Mouse (Mus musculus): Measurements from ENCODE around the gene Ece1. TPM values are rescaled to one million over a fixed set of nuclear protein-coding genes. Genes with fewer than 3 reads are reported as not detected.

The Ece1 gene
- polyA plus RNA-seq, 1 experiment from 2014 or later = 77.4 TPM

DNA sequence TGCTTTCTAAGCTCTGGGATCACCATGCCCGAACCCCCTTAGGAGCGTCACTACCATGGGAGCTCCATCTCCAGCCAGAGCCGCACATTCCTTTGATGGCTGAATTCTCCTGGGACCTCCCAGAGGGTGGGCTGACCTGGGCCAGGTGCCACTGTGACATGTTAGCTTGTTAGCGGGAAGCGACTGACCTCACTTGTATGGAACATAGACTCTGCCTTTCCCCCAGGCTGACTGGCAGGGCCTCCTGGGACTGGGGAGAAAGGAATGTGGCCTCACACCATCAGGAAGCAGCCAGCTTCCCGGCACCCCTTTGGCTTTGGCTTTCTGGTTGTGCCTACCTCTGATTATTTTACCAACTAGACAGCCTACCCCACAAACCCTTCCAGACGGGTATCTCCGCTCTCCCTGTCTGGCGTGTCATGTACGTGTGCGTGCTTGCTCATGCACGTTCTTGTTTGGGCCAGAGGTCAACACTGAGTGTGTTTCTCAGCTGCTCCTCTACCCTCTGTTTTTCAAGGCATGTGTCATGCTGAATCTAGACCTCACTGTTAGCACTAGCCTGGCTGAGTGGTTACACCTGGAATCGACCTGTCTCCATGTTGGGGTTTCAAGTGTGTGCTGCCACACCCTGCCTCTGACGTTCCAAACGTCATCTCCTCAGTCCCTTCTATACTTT lies 67.4 kb downstream of the Ece1 start:
- Histone ChIP-seq H3K27me3 (replicated peaks) (no peaks in the 10 kb centered on the region), H3K9me3 (no peaks in the 10 kb centered on the region), H3K9ac (no peak overlapping the region), H3K27ac (replicated peaks) (peak overlapping the region; percentile 91), H3K4me1 (peaks cover 89% of the 10 kb centered on the region), H3K36me3 (peaks cover 42% of the 10 kb centered on the region), H3K4me3 (no peak overlapping the region), H3K4me2 (no peak overlapping the region)
- ATAC-seq (ENCODE audit: extremely low read depth, insufficient number of reproducible peaks, low FRiP score, low TSS enrichment) = no peak
- 55% methylated on average over 15 of the region's 15 CpGs for WGBS

GRCm38 (mm10) chr4:137930500-137931008 lies 68.5 kb downstream of the Ece1 start:
- H3K4me3 ChIP-seq = peak overlapping the region; percentile 14
- no peaks in the 10 kb centered on the region for H3K27me3 ChIP-seq (replicated peaks)
- no peaks in the 10 kb centered on the region for H3K9me3 ChIP-seq
- 18% methylated on average over 9 of the region's 9 CpGs for WGBS
- peak overlapping the region; percentile 53 for H3K4me2 ChIP-seq
- peaks cover 79% of the 10 kb centered on the region for H3K4me1 ChIP-seq
- H3K9ac ChIP-seq = peak overlapping the region; percentile 61; the same call in 1 of the 2 replicates
- no peak for ATAC-seq (ENCODE audit: extremely low read depth, insufficient number of reproducible peaks, low FRiP score, low TSS enrichment)
- peak overlapping the region; percentile 91 for H3K27ac ChIP-seq (replicated peaks)
- H3K36me3 ChIP-seq = peaks cover 52% of the 10 kb centered on the region

GRCm38 (mm10) chr4:137931009-137931757 lies 69.1 kb downstream of the Ece1 start:
- H3K4me2 ChIP-seq = peak overlapping the region; percentile 53
- peaks cover 53% of the 10 kb centered on the region for H3K36me3 ChIP-seq
- H3K27ac ChIP-seq (replicated peaks) = peak overlapping the region; percentile 91
- 4% methylated on average over 18 of the region's 18 CpGs for WGBS
- H3K4me1 ChIP-seq = peaks cover 72% of the 10 kb centered on the region
- no peaks in the 10 kb centered on the region for H3K9me3 ChIP-seq
- H3K4me3 ChIP-seq = peak overlapping the region; percentile 14
- H3K9ac ChIP-seq = peak overlapping the region; percentile 61; the same call in 1 of the 2 replicates
- peak; percentile 79 for ATAC-seq (ENCODE audit: extremely low read depth, insufficient number of reproducible peaks, low FRiP score, low TSS enrichment)
- no peaks in the 10 kb centered on the region for H3K27me3 ChIP-seq (replicated peaks)

- 56% methylated on average over 6 of the region's 6 CpGs for WGBS
- ATAC-seq (ENCODE audit: extremely low read depth, insufficient number of reproducible peaks, low FRiP score, low TSS enrichment) = no peak
- Histone ChIP-seq H3K4me1 (peaks cover 58% of the 10 kb centered on the region), H3K36me3 (peaks cover 59% of the 10 kb centered on the region), H3K27ac (replicated peaks) (peak overlapping the region; percentile 91), H3K27me3 (replicated peaks) (no peaks in the 10 kb centered on the region), H3K9me3 (no peaks in the 10 kb centered on the region), H3K9ac (0 out of 2 replicates have a peak overlapping the region, but pooled peaks have one; percentile 24), H3K4me2 (no peak overlapping the region), H3K4me3 (no peak overlapping the region)
Measured at GRCm38 (mm10) chr4:137932554-137933178, 70.6 kb downstream of the Ece1 start.

DNA sequence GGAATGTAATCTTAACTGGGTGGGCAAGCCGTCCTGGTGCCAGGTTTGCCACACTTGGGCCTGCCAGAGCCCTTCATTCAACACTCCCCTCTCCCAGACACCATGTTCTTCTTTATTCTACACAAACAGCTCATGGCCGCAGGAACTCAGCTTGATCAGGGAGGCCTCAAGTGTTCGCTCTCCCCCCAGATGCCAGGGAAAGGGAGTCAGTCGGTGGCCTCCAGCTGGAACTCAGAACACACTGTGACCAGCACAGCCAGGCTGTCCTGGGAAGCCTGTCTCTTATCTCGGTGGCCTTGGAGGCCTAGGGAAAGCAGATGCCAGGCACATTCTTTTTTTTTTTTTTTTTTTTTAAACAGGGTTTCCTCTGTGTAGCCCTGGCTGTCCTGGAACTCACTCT lies 71.3 kb downstream of the Ece1 start:
- H3K9ac ChIP-seq = no peak overlapping the region
- peaks cover 51% of the 10 kb centered on the region for H3K4me1 ChIP-seq
- peak overlapping the region; percentile 24 for H3K27ac ChIP-seq (replicated peaks)
- H3K36me3 ChIP-seq = peaks cover 59% of the 10 kb centered on the region
- no peaks in the 10 kb centered on the region for H3K9me3 ChIP-seq
- WGBS = 35% methylated on average over 5 of the region's 5 CpGs
- no peak for ATAC-seq (ENCODE audit: extremely low read depth, insufficient number of reproducible peaks, low FRiP score, low TSS enrichment)
- no peaks in the 10 kb centered on the region for H3K27me3 ChIP-seq (replicated peaks)
- H3K4me3 ChIP-seq = no peak overlapping the region
- no peak overlapping the region for H3K4me2 ChIP-seq

DNA sequence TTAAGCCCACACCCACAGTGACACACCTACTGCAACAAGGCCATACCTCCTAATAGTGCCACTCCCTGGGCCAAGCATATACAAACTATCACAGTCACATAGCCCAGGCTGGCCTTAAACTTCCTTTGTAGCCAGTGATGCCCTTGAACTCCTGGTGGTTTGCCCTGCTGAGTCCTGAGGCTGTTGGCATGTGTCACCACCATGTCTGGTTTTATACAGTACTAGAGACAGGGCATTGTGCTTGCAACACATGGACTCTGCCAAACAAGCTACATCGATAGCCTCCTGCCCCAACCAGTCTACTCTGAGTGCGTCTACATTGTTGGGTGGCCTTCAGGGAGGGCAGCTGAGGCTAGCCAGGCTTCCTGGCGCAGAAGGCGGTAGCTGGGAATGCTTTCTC lies 74.1 kb downstream of the Ece1 start:
- Histone ChIP-seq H3K27me3 (replicated peaks) (no peaks in the 10 kb centered on the region), H3K27ac (replicated peaks) (no peak overlapping the region), H3K36me3 (peaks cover 81% of the 10 kb centered on the region), H3K9me3 (no peaks in the 10 kb centered on the region), H3K4me2 (no peak overlapping the region), H3K4me3 (no peak overlapping the region), H3K4me1 (peaks cover 23% of the 10 kb centered on the region), H3K9ac (no peak overlapping the region)
- 81% methylated on average over 4 of the region's 4 CpGs for WGBS
- ATAC-seq (ENCODE audit: extremely low read depth, insufficient number of reproducible peaks, low FRiP score, low TSS enrichment) = no peak

- Histone ChIP-seq H3K4me3 (no peak overlapping the region), H3K9ac (no peak overlapping the region), H3K36me3 (peaks cover 89% of the 10 kb centered on the region), H3K27ac (replicated peaks) (no peak overlapping the region), H3K4me2 (no peak overlapping the region), H3K9me3 (no peaks in the 10 kb centered on the region), H3K27me3 (replicated peaks) (no peaks in the 10 kb centered on the region), H3K4me1 (peaks cover 6% of the 10 kb centered on the region; the same call in 1 of the 2 replicates)
- WGBS = 86% methylated on average over 10 of the region's 10 CpGs
- ATAC-seq (ENCODE audit: extremely low read depth, insufficient number of reproducible peaks, low FRiP score, low TSS enrichment) = no peak
Measured at GRCm38 (mm10) chr4:137940061-137940460, 78.0 kb downstream of the Ece1 start.

DNA sequence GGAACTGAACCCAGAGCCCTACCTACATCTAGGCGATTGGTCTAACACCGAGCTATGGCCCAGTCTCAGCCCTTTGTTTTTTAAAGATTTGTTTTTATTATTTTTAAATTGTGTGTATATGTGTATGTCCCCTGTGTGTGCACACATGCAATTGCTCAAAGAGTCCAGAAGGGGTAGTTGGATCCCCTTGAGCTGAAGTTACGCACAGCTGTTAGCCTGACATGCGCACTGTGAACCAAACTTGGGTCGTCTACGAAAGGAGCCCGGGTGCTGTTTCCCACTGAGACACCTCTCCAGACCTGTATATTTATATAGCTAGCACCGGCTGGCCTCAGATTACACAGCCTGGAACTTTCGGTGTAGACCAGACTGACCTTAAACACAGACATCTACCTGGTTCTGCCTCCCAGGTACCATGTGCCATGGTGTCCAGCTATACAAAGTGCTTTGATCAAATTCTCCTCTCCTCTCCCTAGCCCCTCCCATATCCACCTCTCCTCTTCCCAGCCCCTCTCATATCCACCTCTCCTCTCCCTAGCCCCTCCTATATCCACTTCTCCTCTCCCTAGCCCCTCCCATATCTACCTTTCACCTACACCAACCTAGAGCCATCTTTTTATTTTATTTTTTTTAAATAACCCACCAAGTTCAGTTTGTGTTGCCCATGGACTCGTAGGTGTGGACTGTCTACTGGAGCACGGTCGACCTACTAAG lies 79.3 kb downstream of the Ece1 start:
- H3K36me3 ChIP-seq = peaks cover 91% of the 10 kb centered on the region
- H3K9me3 ChIP-seq = no peaks in the 10 kb centered on the region
- H3K4me2 ChIP-seq = no peak overlapping the region
- 89% methylated on average over 12 of the region's 12 CpGs for WGBS
- no peak overlapping the region for H3K9ac ChIP-seq
- no peak for ATAC-seq (ENCODE audit: extremely low read depth, insufficient number of reproducible peaks, low FRiP score, low TSS enrichment)
- no peak overlapping the region for H3K27ac ChIP-seq (replicated peaks)
- no peak overlapping the region for H3K4me3 ChIP-seq
- H3K4me1 ChIP-seq = peaks cover 6% of the 10 kb centered on the region; the same call in 1 of the 2 replicates
- no peaks in the 10 kb centered on the region for H3K27me3 ChIP-seq (replicated peaks)

DNA sequence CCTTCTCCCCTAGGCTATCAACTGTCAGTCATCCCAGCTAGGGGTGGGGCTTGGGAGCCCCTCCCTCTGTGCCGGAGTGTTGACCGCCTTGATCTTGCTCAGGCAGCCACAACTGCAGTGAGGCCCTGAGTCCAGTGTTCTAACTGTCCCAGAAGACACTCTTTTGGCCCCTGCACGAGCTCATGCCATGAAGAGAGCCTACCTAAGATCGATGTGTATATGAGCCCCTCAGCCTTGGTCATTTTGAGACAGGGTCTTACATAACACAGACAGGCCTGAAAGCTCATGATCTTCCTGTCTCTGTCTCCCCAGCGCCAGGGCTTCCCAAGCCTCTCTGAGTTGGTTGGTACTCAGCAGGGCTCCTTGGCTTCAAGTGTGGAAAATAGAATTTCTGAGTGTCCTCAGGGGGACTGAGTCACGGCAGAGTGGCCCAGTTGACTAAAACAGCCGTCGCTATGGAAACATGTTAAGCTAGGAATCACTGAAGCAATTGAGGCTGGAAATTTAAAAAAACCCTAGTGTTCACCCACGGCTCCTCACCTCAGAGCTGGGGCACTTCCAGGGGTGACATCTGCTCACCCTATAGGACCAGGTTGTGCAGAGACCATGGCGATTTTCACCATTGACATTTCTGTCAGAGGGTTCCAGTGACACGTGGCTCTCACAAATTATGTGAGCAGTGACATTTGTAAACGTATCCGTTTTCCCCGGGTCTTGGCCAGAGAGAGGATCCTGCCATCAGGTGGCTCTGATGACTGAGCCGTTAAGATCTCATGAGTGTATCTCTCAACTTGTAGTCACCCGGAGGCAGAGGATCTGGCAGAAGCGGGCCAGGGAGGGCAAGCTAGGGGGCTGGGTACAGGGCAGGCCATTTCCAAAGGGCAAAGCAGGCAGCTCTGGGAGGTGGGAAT lies 80.1 kb downstream of the Ece1 start:
- Histone ChIP-seq H3K4me3 (no peak overlapping the region), H3K9ac (no peak overlapping the region), H3K27ac (replicated peaks) (no peak overlapping the region), H3K27me3 (replicated peaks) (no peaks in the 10 kb centered on the region), H3K4me1 (peaks cover 6% of the 10 kb centered on the region; the same call in 1 of the 2 replicates), H3K36me3 (peaks cover 91% of the 10 kb centered on the region), H3K9me3 (no peaks in the 10 kb centered on the region), H3K4me2 (no peak overlapping the region)
- WGBS = 65% methylated on average over 17 of the region's 17 CpGs
- no peak for ATAC-seq (ENCODE audit: extremely low read depth, insufficient number of reproducible peaks, low FRiP score, low TSS enrichment)

DNA sequence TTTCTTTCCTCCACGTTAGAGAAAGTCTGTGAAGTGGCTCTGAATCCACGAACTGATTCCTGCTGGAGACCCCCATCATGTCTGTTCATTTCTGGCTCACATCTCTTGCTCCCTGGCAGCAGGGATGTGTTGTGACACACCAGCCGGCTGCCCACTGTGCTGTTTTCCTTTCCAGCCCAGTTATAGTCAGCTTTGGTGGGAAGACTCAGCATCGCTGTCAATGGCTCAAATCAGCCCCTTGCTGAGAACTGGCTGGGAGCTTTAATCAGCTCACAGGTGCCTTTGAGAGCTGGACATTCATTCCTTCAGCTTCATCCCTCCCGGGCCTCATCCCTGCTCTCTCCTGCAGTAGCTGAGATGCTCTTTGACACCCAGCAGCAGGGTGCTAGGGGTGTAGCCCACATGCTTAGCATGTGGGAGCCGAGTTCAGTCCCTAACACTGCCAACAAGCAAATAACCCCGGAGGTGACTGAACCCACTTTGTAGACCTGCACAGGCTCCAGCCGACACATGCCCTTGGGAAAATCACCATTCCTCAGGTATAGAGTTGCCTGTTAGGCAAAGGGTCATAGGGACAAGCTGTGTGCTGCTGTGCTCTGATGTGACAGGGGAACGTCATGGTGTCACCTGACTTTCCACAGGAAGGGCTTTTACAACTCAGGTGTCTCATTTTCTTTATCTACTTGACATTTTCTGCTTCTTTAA lies 80.9 kb downstream of the Ece1 start:
- no peaks in the 10 kb centered on the region for H3K9me3 ChIP-seq
- H3K36me3 ChIP-seq = peaks cover 89% of the 10 kb centered on the region
- WGBS = 65% methylated on average over 9 of the region's 9 CpGs
- no peak for ATAC-seq (ENCODE audit: extremely low read depth, insufficient number of reproducible peaks, low FRiP score, low TSS enrichment)
- H3K27me3 ChIP-seq (replicated peaks) = no peaks in the 10 kb centered on the region
- no peak overlapping the region for H3K4me3 ChIP-seq
- H3K4me2 ChIP-seq = no peak overlapping the region
- H3K4me1 ChIP-seq = peaks cover 6% of the 10 kb centered on the region; the same call in 1 of the 2 replicates
- no peak overlapping the region for H3K9ac ChIP-seq
- no peak overlapping the region for H3K27ac ChIP-seq (replicated peaks)
